ENCODE assay signal across 10 mouse cellular contexts in the genomic region with DNA sequence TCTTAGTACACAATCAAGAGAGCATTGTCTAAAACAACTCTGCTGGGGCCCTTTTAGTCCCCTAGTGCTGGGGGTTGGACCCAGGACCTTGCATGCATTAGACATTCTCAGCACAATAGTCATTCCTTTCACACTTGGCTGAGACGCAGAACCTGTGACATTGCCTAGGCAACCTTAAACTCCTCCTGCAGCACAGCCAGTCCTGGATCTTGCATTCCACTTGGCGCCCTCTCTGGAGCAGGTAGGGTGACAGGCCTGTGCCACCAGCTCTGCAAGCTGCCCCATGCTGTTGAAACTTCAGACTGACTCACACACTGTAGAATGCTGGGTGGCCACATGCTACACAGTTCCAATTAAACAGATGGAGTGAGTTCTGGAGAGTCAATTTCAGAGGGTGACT.
DNase-seq lines count a peak whose midpoint lies in the region; ATAC-seq and TF ChIP-seq lines count a peak whose summit lies in the region.
"Had no signal": no experiment of that assay in that cellular context is flagged by ENCODE, and none has a peak within 500 bp of the region (broad histone marks: within the 10 kb centered on the region; RNA-seq: fewer than 3 reads in every experiment).

No protein-coding gene starts in this region.

- no peaks in the 10 kb centered on the region for H3K36me3 ChIP-seq in embryonic facial prominence, embryonic 12.5 days
- H3K36me3 ChIP-seq in embryonic facial prominence, embryonic 10.5 days (replicated peaks): no peaks in the 10 kb centered on the region
- H3K36me3 ChIP-seq in midbrain, embryonic 13.5 days: no peaks in the 10 kb centered on the region
- no peaks in the 10 kb centered on the region for H3K36me3 ChIP-seq in midbrain, embryonic 10.5 days
- no peaks in the 10 kb centered on the region for H3K36me3 ChIP-seq in embryonic facial prominence, embryonic 14.5 days (ENCODE audit: control insufficient read depth, insufficient read depth, low read length)
- H3K36me3 ChIP-seq: hindbrain, embryonic 10.5 days had no signal

- no peak overlapping the region for H3K4me3 ChIP-seq in embryonic facial prominence, embryonic 12.5 days
- no peak overlapping the region for H3K4me3 ChIP-seq in embryonic facial prominence, embryonic 10.5 days
- H3K4me3 ChIP-seq in midbrain, embryonic 13.5 days (replicated peaks): no peak overlapping the region
- H3K4me3 ChIP-seq in midbrain, embryonic 10.5 days: no peak overlapping the region
- H3K4me3 ChIP-seq in embryonic facial prominence, embryonic 14.5 days (ENCODE audit: low read depth, low read length): no peak overlapping the region
- no peak overlapping the region for H3K4me3 ChIP-seq in layer of hippocampus, adult 2 months
- H3K4me3 ChIP-seq: gastrocnemius, adult 2 months; hindbrain, embryonic 10.5 days had no signal

- TF ChIP-seq CTCF in layer of hippocampus, adult 2 months (conservative IDR thresholded peaks at IDR 0.05): no peak

- WGBS in embryonic facial prominence, embryonic 12.5 days: 56% methylated on average over 2 of the region's 2 CpGs
- 56% methylated on average over 2 of the region's 2 CpGs for WGBS in embryonic facial prominence, embryonic 10.5 days
- 12% methylated on average over 2 of the region's 2 CpGs for WGBS in midbrain, embryonic 13.5 days
- 39% methylated on average over 2 of the region's 2 CpGs for WGBS in midbrain, embryonic 10.5 days
- 49% methylated on average over 2 of the region's 2 CpGs for WGBS in embryonic facial prominence, embryonic 14.5 days

- H3K9ac ChIP-seq in embryonic facial prominence, embryonic 12.5 days: no peak overlapping the region
- H3K9ac ChIP-seq in midbrain, embryonic 13.5 days (replicated peaks): no peak overlapping the region
- no peak overlapping the region for H3K9ac ChIP-seq in embryonic facial prominence, embryonic 14.5 days (ENCODE audit: low read depth, low read length)

- peak; percentile 72; the same call in 1 of the 2 replicates for ATAC-seq in embryonic facial prominence, embryonic 12.5 days (ENCODE audit: insufficient number of reproducible peaks, insufficient read depth, low FRiP score, low TSS enrichment)
- 0 out of 2 replicates have a peak, but pooled peaks have one; percentile 45 for ATAC-seq in midbrain, embryonic 13.5 days
- peak; percentile 79 for ATAC-seq in embryonic facial prominence, embryonic 14.5 days (ENCODE audit: low read depth)

- H3K27ac ChIP-seq in embryonic facial prominence, embryonic 12.5 days: no peak overlapping the region
- no peak overlapping the region for H3K27ac ChIP-seq in embryonic facial prominence, embryonic 10.5 days (replicated peaks)
- no peak overlapping the region for H3K27ac ChIP-seq in midbrain, embryonic 13.5 days
- no peak overlapping the region for H3K27ac ChIP-seq in midbrain, embryonic 10.5 days (replicated peaks)
- H3K27ac ChIP-seq in embryonic facial prominence, embryonic 14.5 days (replicated peaks; ENCODE audit: low read depth, low read length): no peak overlapping the region
- peak overlapping the region; percentile 64; the same call in 1 of the 2 replicates for H3K27ac ChIP-seq in layer of hippocampus, adult 2 months
- H3K27ac ChIP-seq: gastrocnemius, adult 2 months; hindbrain, embryonic 10.5 days had no signal

- H3K4me1 ChIP-seq in embryonic facial prominence, embryonic 12.5 days: no peaks in the 10 kb centered on the region
- H3K4me1 ChIP-seq in embryonic facial prominence, embryonic 10.5 days: peaks cover 5% of the 10 kb centered on the region; the same call in 1 of the 2 replicates
- no peaks in the 10 kb centered on the region for H3K4me1 ChIP-seq in midbrain, embryonic 13.5 days (replicated peaks)
- H3K4me1 ChIP-seq in midbrain, embryonic 10.5 days: peaks cover 11% of the 10 kb centered on the region
- H3K4me1 ChIP-seq in embryonic facial prominence, embryonic 14.5 days (ENCODE audit: control insufficient read depth, insufficient read depth, low read length): no peaks in the 10 kb centered on the region

- no peaks in the 10 kb centered on the region for H3K9me3 ChIP-seq in embryonic facial prominence, embryonic 12.5 days
- no peaks in the 10 kb centered on the region for H3K9me3 ChIP-seq in embryonic facial prominence, embryonic 10.5 days
- H3K9me3 ChIP-seq in midbrain, embryonic 13.5 days: no peaks in the 10 kb centered on the region
- H3K9me3 ChIP-seq in midbrain, embryonic 10.5 days (replicated peaks): no peaks in the 10 kb centered on the region
- H3K9me3 ChIP-seq in embryonic facial prominence, embryonic 14.5 days (ENCODE audit: control insufficient read depth, low read length): no peaks in the 10 kb centered on the region
- H3K9me3 ChIP-seq: hindbrain, embryonic 10.5 days had no signal

- H3K4me2 ChIP-seq in embryonic facial prominence, embryonic 12.5 days (replicated peaks): no peak overlapping the region
- H3K4me2 ChIP-seq in midbrain, embryonic 13.5 days (replicated peaks): no peak overlapping the region
- H3K4me2 ChIP-seq in embryonic facial prominence, embryonic 14.5 days (ENCODE audit: low read depth, low read length): no peak overlapping the region

- no peak for DNase-seq in embryonic facial prominence, embryonic 10.5 days (ENCODE audit: low spot score)
- no peak for DNase-seq in midbrain, embryonic 10.5 days (ENCODE audit: low spot score)
- DNase-seq in embryonic facial prominence, embryonic 14.5 days (ENCODE audit: low spot score): peak; percentile 41
- peak; percentile 44 to 47 for DNase-seq in layer of hippocampus, adult 2 months (ENCODE audit: low spot score in 2 of 2)
- no peak for DNase-seq in adipocyte (ENCODE audit: low spot score)
- no peak for DNase-seq in right cerebral cortex, postnatal 36 days (ENCODE audit: low spot score in 2 of 2)
- DNase-seq: gastrocnemius, adult 2 months had no signal

- H3K27me3 ChIP-seq in embryonic facial prominence, embryonic 12.5 days: no peaks in the 10 kb centered on the region
- no peaks in the 10 kb centered on the region for H3K27me3 ChIP-seq in embryonic facial prominence, embryonic 10.5 days (replicated peaks; ENCODE audit: low read depth, poor library complexity, severe bottlenecking)
- H3K27me3 ChIP-seq in midbrain, embryonic 13.5 days: no peaks in the 10 kb centered on the region
- H3K27me3 ChIP-seq in midbrain, embryonic 10.5 days (ENCODE audit: low read depth, poor library complexity, severe bottlenecking): no peaks in the 10 kb centered on the region
- H3K27me3 ChIP-seq in embryonic facial prominence, embryonic 14.5 days (replicated peaks; ENCODE audit: control insufficient read depth, insufficient read depth, low read length): no peaks in the 10 kb centered on the region

Comparison
In these comparisons a context has a peak if more than half of its experiments do, and no peak if none do; other contexts are left out.
1. DNase-seq: peak in embryonic facial prominence, embryonic 14.5 days (single experiment) and layer of hippocampus, adult 2 months (2 of 2); none in embryonic facial prominence, embryonic 10.5 days (single experiment), midbrain, embryonic 10.5 days (single experiment), adipocyte (single experiment) and right cerebral cortex, postnatal 36 days (0 of 2).
2. Peak in every context shown above with its lines, with median percentiles within 50 percentile points of each other: ATAC-seq.